Mouse (Mus musculus) adrenal gland, postnatal 4 days (tissue): ENCODE measurements around the gene Armcx6. TPM values are rescaled to one million over a fixed set of nuclear protein-coding genes. Genes with fewer than 3 reads are reported as not detected.

Experiments used
- microRNA-seq: library from miRNA; unstranded; fragments of <30 nt; microRNA quantifications from one replicate; pipeline ENCODE4 v1.2.0, GENCODE M21; 2021
- total RNA-seq, 2 experiments: library from RNA; stranded (reverse); gene quantifications; 2 replicates each; pipeline ENCODE4 v1.2.3; 2021

Armcx6 gene
- total RNA-seq, 2 experiments from 2014 or later, result 17.1 to 23.4 TPM

Small RNA genes lying within 50 kb of the gene (microRNA-seq; reads per million reads assigned to microRNA genes)
- not detected for gene Mir7093

Other genes with a start within 250 kb of the Armcx6 start
- 10 to 100 TPM; 42.1 to 47.1 TPM for gene Timm8a1, start 209.6 kb downstream of the Armcx6 start, total RNA-seq
- gene Btk, start 167.8 kb downstream of the Armcx6 start, total RNA-seq, result 1 to 10 TPM; 1.6 to 2.1 TPM
- gene Rpl36a, start 165.8 kb downstream of the Armcx6 start, total RNA-seq, result 100 to 1,000 TPM; 362 to 397 TPM
- gene Gla, start 150.3 kb downstream of the Armcx6 start, total RNA-seq, result 1 to 10 TPM; 7.8 to 7.9 TPM
- 100 to 1,000 TPM in 1 of 2 experiments, 10 to 100 TPM in 1; 95.1 to 102 TPM for gene Hnrnph2, start 150.2 kb downstream of the Armcx6 start, total RNA-seq
- 10 to 100 TPM; 23.8 to 26.2 TPM for gene Armcx4, start 64.9 kb downstream of the Armcx6 start, total RNA-seq
- 10 to 100 TPM; 32.7 to 36.5 TPM for gene Armcx1, start 33.5 kb downstream of the Armcx6 start, total RNA-seq
- gene Armcx3, start 5.2 kb upstream of the Armcx6 start, total RNA-seq, result 10 to 100 TPM; 48.2 to 48.9 TPM
- 10 to 100 TPM; 76.5 to 79.9 TPM for gene Armcx2, start 57.8 kb upstream of the Armcx6 start, total RNA-seq
- gene Nxf2, start 213.3 kb upstream of the Armcx6 start, total RNA-seq, result under 1 TPM; 0.28 TPM